Mouse (Mus musculus) hindbrain, postnatal 0 days (tissue): ENCODE data around the gene Zglp1. TPM values are rescaled to one million over a fixed set of nuclear protein-coding genes. Genes with fewer than 3 reads are reported as not detected.
A peak's percentile ranks its signal among the peaks of the same experiment; 100 is the strongest.

ENCODE experiments used
- ATAC-seq: fragments of 200-750 bp; cut with Nextera tagmentation; 2 replicates; pipeline ENCODE4 v1.8.0; 2017; ENCODE audit warnings: mild to moderate bottlenecking, moderate TSS enrichment, moderate library complexity
- DNase-seq: peaks from one replicate; pipeline ENCODE4 v3.0.0-alpha.2; 2015; ENCODE audit warnings: low spot score
- H3K27ac ChIP-seq: fragments of 300-500 bp; sonication (generic); 2 replicates; pipeline ENCODE4 v1.5.1; 2014; ENCODE audit warnings: mild to moderate bottlenecking
- H3K27me3 ChIP-seq: fragments of 300-500 bp; sonication (generic); 2 replicates; pipeline ENCODE4 v1.6.1; 2014; ENCODE audit warnings: low read length, mixed read lengths; ENCODE audit not compliant: insufficient read depth
- H3K36me3 ChIP-seq: fragments of 300-500 bp; sonication (generic); 2 replicates; pipeline ENCODE4 v1.6.1; 2014; ENCODE audit warnings: low read length, mixed read lengths; ENCODE audit not compliant: insufficient read depth
- H3K4me1 ChIP-seq: fragments of 300-500 bp; sonication (generic); 2 replicates; pipeline ENCODE4 v1.6.1; 2014; ENCODE audit warnings: antibody characterized with exemption, low read length, mixed read lengths; ENCODE audit not compliant: insufficient read depth
- H3K4me2 ChIP-seq: fragments of 300-500 bp; sonication (generic); 2 replicates; pipeline ENCODE4 v1.6.1; 2014; ENCODE audit warnings: low read depth, mild to moderate bottlenecking, low read length, moderate library complexity, mixed read lengths
- H3K4me3 ChIP-seq: fragments of 300-500 bp; sonication (generic); 2 replicates; pipeline ENCODE4 v1.5.1; 2014; ENCODE audit warnings: low read length
- H3K9ac ChIP-seq: fragments of 300-500 bp; sonication (generic); replicated peaks from 2 replicates; pipeline ENCODE4 v1.6.1; 2014; ENCODE audit warnings: mild to moderate bottlenecking, low read length, moderate library complexity, mixed read lengths
- H3K9me3 ChIP-seq: fragments of 300-500 bp; sonication (generic); 2 replicates; pipeline ENCODE4 v1.6.1; 2016; ENCODE audit warnings: low read length, mixed read lengths
- CTCF ChIP-seq: IDR thresholded peaks from 2 replicates; pipeline ENCODE4 v1.5.1; 2016; ENCODE audit warnings: antibody characterized with exemption, control low read depth, low read depth
- WGBS: fragments of 180-500 bp; shearing (Covaris S2); extraction: QIAGEN DNeasy Blood & Tissue Kit; methylation state at CpG from one replicate; pipeline ENCODE4 v1.1.7; 2014; 5-methylcytosine and 5-hydroxymethylcytosine counted together
- polyA plus RNA-seq: library from polyadenylated mRNA; unstranded; fragments of >200 nt; fragmentation: Nextera tagmentation; extraction: Ambion mirVana; gene quantifications from 2 replicates; pipeline ENCODE4 v1.2.1, GENCODE M21; 2015
- total RNA-seq: library from RNA; depleted of rRNA; stranded (reverse); fragments of >200 nt; gene quantifications from 2 replicates; pipeline ENCODE4 v1.2.3, GENCODE M21; 2014

Gene Zglp1
- total and polyA plus RNA-seq, 2 experiments from 2014 or later: 0.16 to 1.1 TPM

- DNase-seq (no peak), ATAC-seq (no peak)
- Histone ChIP-seq H3K4me1 (peaks cover 18% of the 10 kb centered on the region), H3K27ac (no peak overlapping the region), H3K36me3 (no peaks in the 10 kb centered on the region), H3K27me3 (peaks cover 27% of the 10 kb centered on the region), H3K4me2 (no peak overlapping the region), H3K9ac (no peak overlapping the region), H3K4me3 (no peak overlapping the region), H3K9me3 (no peaks in the 10 kb centered on the region)
- TF ChIP-seq CTCF: no peak
- WGBS: 34% methylated on average over 4 of the region's 4 CpGs
These were observed 25.6 kb downstream of the Zglp1 start for GRCm38 (mm10) chr9:21041308-21041707.

DNA sequence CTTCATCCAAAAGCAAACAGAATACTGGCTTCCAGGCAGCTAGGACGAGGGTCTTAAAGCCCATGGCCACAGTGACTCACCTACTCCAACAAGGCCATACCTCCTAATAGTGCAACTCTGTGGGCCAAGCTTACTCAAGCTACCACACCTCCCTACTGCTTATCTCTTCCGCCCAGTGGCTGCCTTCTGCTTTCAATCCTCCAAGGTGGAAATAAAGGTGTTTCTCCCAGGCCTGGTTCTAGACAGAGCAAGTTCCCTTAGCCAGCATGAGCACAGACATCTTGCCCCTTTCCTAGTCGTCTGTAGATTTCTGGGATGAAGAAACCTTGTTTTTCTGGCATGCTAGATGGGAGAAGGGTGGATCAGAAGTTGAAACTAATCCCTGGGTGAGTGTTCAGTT is 27.1 kb downstream of the Zglp1 start:
- 66% methylated on average over 3 of the region's 3 CpGs for WGBS
- no peak for DNase-seq
- no peak overlapping the region for H3K27ac ChIP-seq

DNA sequence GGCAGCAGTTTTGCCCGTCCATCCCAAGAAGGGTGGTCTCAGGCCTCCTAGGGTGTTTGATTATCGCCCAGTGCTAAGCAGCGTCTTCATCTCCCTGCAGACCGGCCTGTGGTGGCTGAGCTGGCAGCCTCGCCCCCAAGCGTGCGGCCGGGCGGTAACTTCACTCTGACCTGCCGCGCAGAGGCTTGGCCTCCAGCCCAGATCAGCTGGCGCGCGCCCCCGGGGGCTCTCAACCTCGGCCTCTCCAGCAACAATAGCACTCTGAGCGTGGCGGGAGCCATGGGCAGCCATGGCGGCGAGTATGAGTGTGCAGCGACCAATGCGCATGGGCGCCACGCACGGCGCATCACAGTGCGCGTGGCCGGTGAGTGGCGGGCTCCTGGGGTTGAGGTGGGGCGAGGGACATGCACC is 29.4 kb downstream of the Zglp1 start:
- H3K9ac ChIP-seq: peak overlapping the region; percentile 56
- peak overlapping the region; percentile 46 for H3K4me3 ChIP-seq
- no peaks in the 10 kb centered on the region for H3K9me3 ChIP-seq
- DNase-seq (peak; percentile 69), ATAC-seq (peak; percentile 70)
- peak overlapping the region; percentile 74 for H3K4me2 ChIP-seq
- WGBS: 2% methylated on average over 31 of the region's 31 CpGs
- H3K27ac ChIP-seq: no peak overlapping the region
- TF ChIP-seq CTCF: no peak
- H3K27me3 ChIP-seq: peaks cover 63% of the 10 kb centered on the region
- H3K36me3 ChIP-seq: no peaks in the 10 kb centered on the region
- H3K4me1 ChIP-seq: peaks cover 33% of the 10 kb centered on the region

More for the DNA sequence above, 27.1 kb downstream of the Zglp1 start:
- TF ChIP-seq CTCF: no peak
- Histone ChIP-seq H3K9me3 (no peaks in the 10 kb centered on the region), H3K4me2 (no peak overlapping the region), H3K9ac (no peak overlapping the region), H3K36me3 (no peaks in the 10 kb centered on the region), H3K4me1 (peaks cover 21% of the 10 kb centered on the region), H3K4me3 (no peak overlapping the region), H3K27me3 (peaks cover 42% of the 10 kb centered on the region)
- no peak for ATAC-seq

GRCm38 (mm10) chr9:21036666-21037065 is 30.2 kb downstream of the Zglp1 start:
- ATAC-seq (no peak), DNase-seq (no peak)
- Histone ChIP-seq H3K27ac (no peak overlapping the region), H3K9ac (peak overlapping the region; percentile 56; the same call in 1 of the 2 replicates), H3K27me3 (peaks cover 68% of the 10 kb centered on the region), H3K36me3 (no peaks in the 10 kb centered on the region), H3K4me3 (peak overlapping the region; percentile 46), H3K4me2 (peak overlapping the region; percentile 74), H3K9me3 (no peaks in the 10 kb centered on the region), H3K4me1 (peaks cover 41% of the 10 kb centered on the region)
- TF ChIP-seq CTCF: peak; percentile 13; the same call in 1 of the 2 replicates
- 3% methylated on average over 22 of the region's 22 CpGs for WGBS

DNA sequence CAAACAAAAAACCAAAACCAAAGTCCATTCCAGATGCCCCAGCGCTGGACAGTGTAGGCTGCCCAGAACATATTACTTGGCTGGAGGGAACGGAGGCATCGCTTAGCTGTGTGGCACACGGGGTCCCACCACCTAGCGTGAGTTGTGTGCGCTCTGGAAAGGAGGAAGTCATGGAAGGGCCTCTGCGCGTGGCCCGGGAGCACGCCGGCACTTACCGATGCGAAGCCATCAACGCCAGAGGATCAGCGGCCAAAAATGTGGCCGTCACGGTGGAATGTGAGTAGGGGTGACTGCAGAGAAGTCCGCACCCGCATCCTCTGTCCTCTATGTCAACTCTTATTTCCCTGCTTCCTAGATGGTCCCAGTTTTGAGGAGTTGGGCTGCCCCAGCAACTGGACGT is 30.7 kb downstream of the Zglp1 start:
- H3K27ac ChIP-seq: no peak overlapping the region
- H3K4me1 ChIP-seq: peaks cover 43% of the 10 kb centered on the region
- H3K9ac ChIP-seq: no peak overlapping the region
- no peak for DNase-seq
- H3K4me2 ChIP-seq: peak overlapping the region; percentile 74
- no peaks in the 10 kb centered on the region for H3K9me3 ChIP-seq
- peaks cover 68% of the 10 kb centered on the region for H3K27me3 ChIP-seq
- 15% methylated on average over 20 of the region's 20 CpGs for WGBS
- H3K36me3 ChIP-seq: no peaks in the 10 kb centered on the region
- ATAC-seq: no peak
- TF ChIP-seq CTCF: no peak
- peak overlapping the region; percentile 46; the same call in 1 of the 2 replicates for H3K4me3 ChIP-seq

- ATAC-seq (no peak), DNase-seq (no peak)
- WGBS: 24% methylated on average over 9 of the region's 9 CpGs
- peaks cover 46% of the 10 kb centered on the region for H3K4me1 ChIP-seq
- no peak for TF ChIP-seq CTCF
- no peaks in the 10 kb centered on the region for H3K36me3 ChIP-seq
- H3K27me3 ChIP-seq: peaks cover 68% of the 10 kb centered on the region
- H3K9ac ChIP-seq: no peak overlapping the region
- H3K4me3 ChIP-seq: 0 out of 2 replicates have a peak overlapping the region, but pooled peaks have one; percentile 3
- H3K27ac ChIP-seq: no peak overlapping the region
- peak overlapping the region; percentile 74; the same call in 1 of the 2 replicates for H3K4me2 ChIP-seq
- no peaks in the 10 kb centered on the region for H3K9me3 ChIP-seq
These were observed 31.3 kb downstream of the Zglp1 start for GRCm38 (mm10) chr9:21035586-21035985.

- ATAC-seq (no peak), DNase-seq (no peak)
- peaks cover 68% of the 10 kb centered on the region for H3K27me3 ChIP-seq
- H3K4me3 ChIP-seq: no peak overlapping the region
- peaks cover 46% of the 10 kb centered on the region for H3K4me1 ChIP-seq
- WGBS: 11% methylated on average over 17 of the region's 17 CpGs
- H3K36me3 ChIP-seq: no peaks in the 10 kb centered on the region
- no peak overlapping the region for H3K9ac ChIP-seq
- no peak overlapping the region for H3K27ac ChIP-seq
- H3K9me3 ChIP-seq: no peaks in the 10 kb centered on the region
- 0 out of 2 replicates have a peak overlapping the region, but pooled peaks have one; percentile 10 for H3K4me2 ChIP-seq
- no peak for TF ChIP-seq CTCF
These were observed 32.3 kb downstream of the Zglp1 start for GRCm38 (mm10) chr9:21034481-21035085.
